Mouse (Mus musculus): ENCODE measurements at regions not wholly inside any gene's neighbourhood (a gene's known extent, or its start where the extent isn't known, plus 50 kb on each side); places are given as distances from the start of the nearest gene placed in this dataset.

GRCm38 (mm10) chr14:48046094-48046493, 74.5 kb upstream of the Peli2 start:
- TF ChIP-seq CTCF (IDR thresholded peaks at IDR 0.05; ENCODE audit: insufficient read depth, low read length) (no peak), POLR2A (IDR thresholded peaks at IDR 0.05; ENCODE audit: borderline replicate concordance, extremely low read depth, low read depth, low read length) (no peak)

Measured in lung, adult 2 months (tissue).